ENCODE assay signal across 9 mouse cellular contexts in genomic region chr2:140668311-140668710, GRCm38 (mm10). TPM values are rescaled to one million over a fixed set of nuclear protein-coding genes. Genes with fewer than 3 reads are reported as not detected.
A peak's percentile ranks its signal among the peaks of the same experiment; 100 is the strongest.
DNase-seq lines count a peak whose midpoint lies in the region; ATAC-seq and TF ChIP-seq lines count a peak whose summit lies in the region.
"Had no signal": no experiment of that assay in that cellular context is flagged by ENCODE, and none has a peak within 500 bp of the region (broad histone marks: within the 10 kb centered on the region; RNA-seq: fewer than 3 reads in every experiment).

No protein-coding gene starts in this region.

- WGBS in forebrain, embryonic 12.5 days = 0% methylated on average over 8 of the region's 8 CpGs
- 10% methylated on average over 8 of the region's 8 CpGs for WGBS in liver, embryonic 14.5 days (ENCODE audit: insufficient replicate concordance)

- ATAC-seq in forebrain, embryonic 12.5 days (ENCODE audit: low FRiP score) = peak; percentile 72
- ATAC-seq in liver, embryonic 14.5 days (ENCODE audit: insufficient read depth) = no peak

- no peak for TF ChIP-seq EP300 in liver, embryonic 14.5 days (IDR thresholded peaks at IDR 0.05; ENCODE audit: low read depth)

- H3K4me2 ChIP-seq in forebrain, embryonic 12.5 days = peak overlapping the region; percentile 58
- no peak overlapping the region for H3K4me2 ChIP-seq in liver, embryonic 14.5 days (ENCODE audit: low read depth)

- H3K27ac ChIP-seq in forebrain, embryonic 12.5 days = peak overlapping the region; percentile 75
- H3K27ac ChIP-seq in liver, embryonic 14.5 days = no peak overlapping the region

- peak overlapping the region; percentile 63 for H3K4me3 ChIP-seq in forebrain, embryonic 12.5 days (replicated peaks)
- H3K4me3 ChIP-seq in liver, embryonic 14.5 days (ENCODE audit: insufficient read depth in 1 of 2, low read depth in 2 of 2, low read length in 2 of 2) = no peak overlapping the region

- H3K4me1 ChIP-seq in forebrain, embryonic 12.5 days = peaks cover 25% of the 10 kb centered on the region
- no peaks in the 10 kb centered on the region for H3K4me1 ChIP-seq in liver, embryonic 14.5 days (replicated peaks; ENCODE audit: control insufficient read depth in 2 of 2, insufficient read depth in 2 of 2, low read length in 1 of 2)

- H3K27me3 ChIP-seq in forebrain, embryonic 12.5 days = no peaks in the 10 kb centered on the region
- H3K27me3 ChIP-seq in liver, embryonic 14.5 days (ENCODE audit: control insufficient read depth, insufficient read depth, low read length) = no peaks in the 10 kb centered on the region

- peak overlapping the region; percentile 46; the same call in 1 of the 2 replicates for H3K9ac ChIP-seq in forebrain, embryonic 12.5 days
- no peak overlapping the region for H3K9ac ChIP-seq in liver, embryonic 14.5 days (replicated peaks)

- peaks cover 2% of the 10 kb centered on the region; the same call in 1 of the 2 replicates for H3K36me3 ChIP-seq in forebrain, embryonic 12.5 days (replicated peaks)
- H3K36me3 ChIP-seq in liver, embryonic 14.5 days (replicated peaks; ENCODE audit: control insufficient read depth, insufficient read depth, low read depth) = no peaks in the 10 kb centered on the region
- H3K36me3 ChIP-seq: G1E had no signal

- intact Hi-C loops in heart, postnatal 10 days (cut with DNase I) = loop anchor here (2.0 kb wide), 1 partner anchor 1586 kb away; no protein-coding TSS in a partner anchor

- DNase-seq in 3T3-L1 (ENCODE audit: low read depth, low spot score) (peak; percentile 16), MN1 (ENCODE audit: low spot score) (no peak)
- peak; percentile 79 for DNase-seq in brain, embryonic 18.5 days (ENCODE audit: low read depth, low spot score)
- DNase-seq in heart, postnatal 10 days = peak; percentile 61 to 76
- DNase-seq in kidney, postnatal 4 days = peak; percentile 80 to 86
- DNase-seq in liver, embryonic 14.5 days (ENCODE audit: low read depth in 3 of 3, low spot score in 3 of 3) = peak in 1 of 3 experiments; percentile 2
- peak; percentile 53 for DNase-seq in ovary, postnatal 14 days (ENCODE audit: low spot score)

- peak; percentile 49 for TF ChIP-seq CTCF in liver, embryonic 14.5 days (IDR thresholded peaks at IDR 0.05; ENCODE audit: low read depth)

- no peaks in the 10 kb centered on the region for H3K9me3 ChIP-seq in forebrain, embryonic 12.5 days
- H3K9me3 ChIP-seq in liver, embryonic 14.5 days (ENCODE audit: control insufficient read depth, low read length) = no peaks in the 10 kb centered on the region

RNA-seq across cellular contexts. Expression of gene Flrt3, which starts 3.0 kb away (rescaled TPM):
- polyA plus RNA-seq in forebrain, embryonic 12.5 days (2016; fragmentation: Nextera tagmentation; extraction: Ambion mirVana) = 71.6 and 86.1 TPM in 2 replicates
- total RNA-seq in heart, postnatal 10 days (2021) = under 1 TPM; 0.69 to 0.87 TPM
- 0.18 and 0.20 TPM in 2 replicates for polyA plus RNA-seq in liver, embryonic 14.5 days (2012; rRNA removed)
- 0.41 and 0.61 TPM in 2 replicates for polyA plus RNA-seq in liver, embryonic 14.5 days (2014; fragmentation: Nextera tagmentation; extraction: Ambion mirVana)
- polyA plus RNA-seq: G1E had no signal

Comparison
In these comparisons a context has a peak if more than half of its experiments do, and no peak if none do; other contexts are left out.
1. RNA of gene Flrt3, which starts 3.0 kb away (polyA plus RNA-seq): 71.6 to 86.1 TPM in forebrain, embryonic 12.5 days; 0.18 to 0.61 TPM in liver, embryonic 14.5 days; every median in the first group is over 10 times any median in the second.